Mouse (Mus musculus): ENCODE results near the gene Suds3. TPM values are rescaled to one million over a fixed set of nuclear protein-coding genes. Genes with fewer than 3 reads are reported as not detected.
A peak's percentile ranks its signal among the peaks of the same experiment; 100 is the strongest.

Gene Suds3
- polyA plus RNA-seq (2015; fragmentation: Nextera tagmentation; extraction: Ambion mirVana): 82.3 and 83.6 TPM in 2 replicates

GRCm38 (mm10) chr5:117115836-117116366 is at the start of gene Suds3:
TSS of gene Suds3 (minus strand) at chr5:117116113.
- no peaks in the 10 kb centered on the region for H3K9me3 ChIP-seq (replicated peaks; ENCODE audit: control insufficient read depth, low read length, poor library complexity, severe bottlenecking)
- peak within 1 kb of the TSS; percentile 93 for H3K27ac ChIP-seq (ENCODE audit: low read length)
- WGBS: under 1% methylated on average over 55 of the region's 59 CpGs

GRCm38 (mm10) chr5:117164923-117165322 is 49.0 kb upstream of the Suds3 start:
- Histone ChIP-seq H3K4me1 (ENCODE audit: control insufficient read depth, insufficient read depth, low read length) (no peaks in the 10 kb centered on the region), H3K4me2 (ENCODE audit: low read length) (no peak overlapping the region), H3K9me3 (replicated peaks; ENCODE audit: control insufficient read depth, low read length, poor library complexity, severe bottlenecking) (no peaks in the 10 kb centered on the region), H3K27me3 (ENCODE audit: control insufficient read depth, insufficient read depth, low read depth, low read length) (no peaks in the 10 kb centered on the region), H3K36me3 (ENCODE audit: control insufficient read depth, insufficient read depth, low read length) (no peaks in the 10 kb centered on the region), H3K9ac (ENCODE audit: low read depth, low read length) (no peak overlapping the region), H3K27ac (ENCODE audit: low read length) (no peak overlapping the region), H3K4me3 (ENCODE audit: low read depth, low read length) (no peak overlapping the region)
- WGBS: 66% methylated on average over 2 of the region's 2 CpGs
- ATAC-seq: no peak

More at GRCm38 (mm10) chr5:117115836-117116366, at the start of gene Suds3:
- peak; percentile 73 for ATAC-seq
- Histone ChIP-seq H3K9ac (ENCODE audit: low read depth, low read length) (peak within 1 kb of the TSS; percentile 91), H3K4me1 (ENCODE audit: control insufficient read depth, insufficient read depth, low read length) (peaks cover 17% of the 10 kb centered on the region), H3K4me2 (ENCODE audit: low read length) (peak within 1 kb of the TSS; percentile 91), H3K27me3 (ENCODE audit: control insufficient read depth, insufficient read depth, low read depth, low read length) (peaks cover 1% of the 10 kb centered on the region), H3K4me3 (ENCODE audit: low read depth, low read length) (peak within 1 kb of the TSS; percentile 91), H3K36me3 (ENCODE audit: control insufficient read depth, insufficient read depth, low read length) (0 out of 2 replicates have a peak, but pooled peaks cover 5% of the 10 kb centered on the region)

DNA sequence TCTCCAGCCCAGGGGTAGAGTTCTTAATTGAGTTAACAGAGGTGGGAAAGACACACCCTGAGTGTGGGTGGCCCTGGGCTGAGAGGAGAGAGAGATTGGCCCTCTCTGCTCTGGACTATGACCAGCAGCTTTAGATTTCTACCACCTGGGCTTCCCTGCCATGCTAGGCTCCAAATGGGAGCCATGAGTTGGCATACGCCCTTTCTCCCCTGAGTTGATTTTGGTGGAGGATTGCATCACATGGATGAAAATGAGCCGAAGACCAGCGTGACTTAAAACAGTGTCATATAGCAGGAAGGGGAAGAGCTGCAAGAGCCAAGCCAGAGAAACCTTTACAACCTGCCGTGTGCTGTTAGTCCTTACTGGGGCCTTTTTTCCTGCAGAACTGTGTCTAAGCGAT is 48.6 kb upstream of the Suds3 start:
- Histone ChIP-seq H3K27ac (ENCODE audit: low read length) (no peak overlapping the region), H3K36me3 (ENCODE audit: control insufficient read depth, insufficient read depth, low read length) (no peaks in the 10 kb centered on the region), H3K4me2 (ENCODE audit: low read length) (no peak overlapping the region), H3K4me1 (ENCODE audit: control insufficient read depth, insufficient read depth, low read length) (no peaks in the 10 kb centered on the region), H3K4me3 (ENCODE audit: low read depth, low read length) (no peak overlapping the region), H3K27me3 (ENCODE audit: control insufficient read depth, insufficient read depth, low read depth, low read length) (no peaks in the 10 kb centered on the region), H3K9ac (ENCODE audit: low read depth, low read length) (no peak overlapping the region), H3K9me3 (replicated peaks; ENCODE audit: control insufficient read depth, low read length, poor library complexity, severe bottlenecking) (no peaks in the 10 kb centered on the region)
- 84% methylated on average over 5 of the region's 5 CpGs for WGBS
- ATAC-seq: no peak

DNA sequence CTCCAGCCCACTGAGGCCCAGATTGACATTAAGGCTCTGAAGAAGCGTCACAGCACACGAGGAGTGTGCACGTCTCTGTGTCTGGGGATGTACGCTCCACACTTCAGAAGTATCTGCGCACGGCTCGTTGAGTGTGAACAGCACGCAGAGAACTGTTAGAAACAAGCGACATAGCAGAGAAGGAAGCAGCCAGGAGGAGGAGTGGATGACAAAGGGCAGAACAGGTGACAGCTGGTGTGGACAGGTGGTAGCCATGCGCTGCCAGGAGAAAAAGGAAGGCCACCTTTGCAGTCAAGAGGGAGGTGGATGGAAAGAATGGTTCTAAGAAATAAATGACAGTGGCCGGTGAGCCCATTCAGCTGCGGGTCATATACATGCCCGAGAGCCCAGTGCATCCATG is 47.9 kb upstream of the Suds3 start:
- H3K27ac ChIP-seq (ENCODE audit: low read length): no peak overlapping the region
- no peak overlapping the region for H3K4me2 ChIP-seq (ENCODE audit: low read length)
- H3K4me1 ChIP-seq (ENCODE audit: control insufficient read depth, insufficient read depth, low read length): no peaks in the 10 kb centered on the region
- no peaks in the 10 kb centered on the region for H3K36me3 ChIP-seq (ENCODE audit: control insufficient read depth, insufficient read depth, low read length)
- no peaks in the 10 kb centered on the region for H3K9me3 ChIP-seq (replicated peaks; ENCODE audit: control insufficient read depth, low read length, poor library complexity, severe bottlenecking)
- no peaks in the 10 kb centered on the region for H3K27me3 ChIP-seq (ENCODE audit: control insufficient read depth, insufficient read depth, low read depth, low read length)
- WGBS: 96% methylated on average over 13 of the region's 13 CpGs
- no peak for ATAC-seq
- no peak overlapping the region for H3K4me3 ChIP-seq (ENCODE audit: low read depth, low read length)
- H3K9ac ChIP-seq (ENCODE audit: low read depth, low read length): no peak overlapping the region

DNA sequence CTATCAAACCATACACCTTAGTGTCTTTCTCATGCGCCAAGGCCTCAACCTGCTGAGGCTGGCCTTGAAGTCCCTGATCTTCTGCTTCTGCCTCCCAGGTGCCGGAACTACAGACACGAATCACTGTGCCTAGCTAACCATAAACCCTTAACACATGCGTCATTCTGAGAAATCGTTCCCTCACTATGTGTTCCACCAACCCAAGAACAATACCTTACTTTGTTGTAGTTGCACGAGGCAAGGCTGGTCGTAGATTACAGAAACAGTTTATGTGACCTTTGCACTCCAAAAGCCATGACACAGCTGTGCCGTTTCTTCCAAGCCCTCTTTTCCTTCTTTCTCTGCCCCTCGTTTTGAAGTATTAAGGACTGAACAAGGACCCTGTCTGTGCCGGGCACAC is 44.6 kb upstream of the Suds3 start:
- Histone ChIP-seq H3K4me2 (ENCODE audit: low read length) (no peak overlapping the region), H3K27ac (ENCODE audit: low read length) (no peak overlapping the region), H3K36me3 (ENCODE audit: control insufficient read depth, insufficient read depth, low read length) (no peaks in the 10 kb centered on the region), H3K9me3 (replicated peaks; ENCODE audit: control insufficient read depth, low read length, poor library complexity, severe bottlenecking) (no peaks in the 10 kb centered on the region), H3K4me1 (ENCODE audit: control insufficient read depth, insufficient read depth, low read length) (no peaks in the 10 kb centered on the region), H3K9ac (ENCODE audit: low read depth, low read length) (no peak overlapping the region), H3K4me3 (ENCODE audit: low read depth, low read length) (no peak overlapping the region), H3K27me3 (ENCODE audit: control insufficient read depth, insufficient read depth, low read depth, low read length) (no peaks in the 10 kb centered on the region)
- no peak for ATAC-seq
- WGBS: 76% methylated on average over 10 of the region's 10 CpGs

DNA sequence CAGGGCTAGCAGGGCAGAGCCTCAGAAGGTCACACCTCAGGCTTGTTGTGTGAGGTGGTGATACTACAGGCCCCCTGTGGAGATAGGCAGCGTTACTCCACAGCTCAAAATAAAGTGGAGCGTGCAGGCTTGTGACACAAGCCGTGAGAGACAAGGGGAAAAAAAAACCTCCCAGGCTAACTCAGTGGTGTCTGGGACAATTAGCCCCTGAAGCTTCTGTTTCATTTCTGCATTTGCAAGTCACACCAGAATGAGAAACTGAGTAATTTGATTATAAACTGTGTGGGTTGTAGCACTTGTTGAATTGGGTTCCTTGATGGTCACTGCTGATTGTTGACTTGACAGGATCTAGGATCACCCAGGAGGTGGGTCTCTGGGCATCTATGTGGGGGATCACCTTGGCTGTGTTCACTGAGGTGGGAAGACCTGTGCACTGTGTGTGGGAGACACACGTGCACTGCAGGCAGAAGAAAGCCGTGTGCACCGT is 43.9 kb upstream of the Suds3 start:
- 55% methylated on average over 6 of the region's 6 CpGs for WGBS
- ATAC-seq: no peak

GRCm38 (mm10) chr5:117159326-117159725 is 43.4 kb upstream of the Suds3 start:
- no peak for ATAC-seq
- 69% methylated on average over 8 of the region's 8 CpGs for WGBS
- no peaks in the 10 kb centered on the region for H3K27me3 ChIP-seq (ENCODE audit: control insufficient read depth, insufficient read depth, low read depth, low read length)
- H3K4me1 ChIP-seq (ENCODE audit: control insufficient read depth, insufficient read depth, low read length): no peaks in the 10 kb centered on the region
- no peak overlapping the region for H3K4me2 ChIP-seq (ENCODE audit: low read length)
- H3K27ac ChIP-seq (ENCODE audit: low read length): no peak overlapping the region
- no peaks in the 10 kb centered on the region for H3K36me3 ChIP-seq (ENCODE audit: control insufficient read depth, insufficient read depth, low read length)
- H3K9me3 ChIP-seq (replicated peaks; ENCODE audit: control insufficient read depth, low read length, poor library complexity, severe bottlenecking): no peaks in the 10 kb centered on the region
- no peak overlapping the region for H3K9ac ChIP-seq (ENCODE audit: low read depth, low read length)
- H3K4me3 ChIP-seq (ENCODE audit: low read depth, low read length): no peak overlapping the region

More for the DNA sequence above, 43.9 kb upstream of the Suds3 start:
- H3K4me2 ChIP-seq (ENCODE audit: low read length): no peak overlapping the region
- no peaks in the 10 kb centered on the region for H3K27me3 ChIP-seq (ENCODE audit: control insufficient read depth, insufficient read depth, low read depth, low read length)
- no peak overlapping the region for H3K9ac ChIP-seq (ENCODE audit: low read depth, low read length)
- H3K9me3 ChIP-seq (replicated peaks; ENCODE audit: control insufficient read depth, low read length, poor library complexity, severe bottlenecking): no peaks in the 10 kb centered on the region
- H3K4me3 ChIP-seq (ENCODE audit: low read depth, low read length): no peak overlapping the region
- H3K27ac ChIP-seq (ENCODE audit: low read length): no peak overlapping the region
- H3K4me1 ChIP-seq (ENCODE audit: control insufficient read depth, insufficient read depth, low read length): no peaks in the 10 kb centered on the region
- H3K36me3 ChIP-seq (ENCODE audit: control insufficient read depth, insufficient read depth, low read length): no peaks in the 10 kb centered on the region

DNA sequence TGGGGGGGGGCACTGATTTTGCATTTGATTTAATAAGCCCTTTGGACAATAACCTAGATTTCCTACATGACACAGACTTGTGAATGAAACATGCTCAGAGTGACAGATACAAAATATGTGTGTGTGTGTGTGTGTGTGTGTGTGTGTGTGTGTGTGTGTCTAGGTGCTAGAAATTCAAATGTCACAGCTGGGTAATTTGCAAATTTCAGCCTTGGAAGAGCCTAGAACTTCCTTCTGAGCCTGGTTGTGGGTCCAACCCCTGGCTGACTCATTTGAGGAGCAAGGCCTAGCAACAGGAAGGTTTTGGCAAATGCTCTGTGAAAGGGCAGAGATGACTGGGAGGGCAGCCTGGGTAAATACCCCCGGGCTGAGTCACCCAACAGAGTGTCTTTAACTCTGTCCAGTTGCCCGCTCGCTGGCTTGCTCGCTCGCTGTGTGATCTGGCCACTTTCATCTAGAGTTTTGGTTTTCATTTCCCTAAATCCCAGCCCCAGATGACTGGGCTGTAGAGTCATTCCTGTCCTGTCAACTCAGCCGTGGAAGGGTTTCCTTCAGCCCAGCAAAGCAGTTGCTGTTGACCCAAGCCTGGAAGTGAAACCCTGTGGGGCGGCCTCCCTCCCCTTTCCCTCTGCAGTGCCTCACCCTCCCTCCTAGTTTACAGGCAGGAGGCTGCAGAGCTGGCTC is 42.6 kb upstream of the Suds3 start:
- Histone ChIP-seq H3K27ac (ENCODE audit: low read length) (no peak overlapping the region), H3K36me3 (ENCODE audit: control insufficient read depth, insufficient read depth, low read length) (no peaks in the 10 kb centered on the region), H3K4me3 (ENCODE audit: low read depth, low read length) (no peak overlapping the region), H3K27me3 (ENCODE audit: control insufficient read depth, insufficient read depth, low read depth, low read length) (no peaks in the 10 kb centered on the region), H3K4me2 (ENCODE audit: low read length) (no peak overlapping the region), H3K4me1 (ENCODE audit: control insufficient read depth, insufficient read depth, low read length) (no peaks in the 10 kb centered on the region), H3K9me3 (replicated peaks; ENCODE audit: control insufficient read depth, low read length, poor library complexity, severe bottlenecking) (no peaks in the 10 kb centered on the region; the same call in 1 of the 2 replicates), H3K9ac (ENCODE audit: low read depth, low read length) (no peak overlapping the region)
- WGBS: 77% methylated on average over 7 of the region's 7 CpGs
- ATAC-seq: no peak

GRCm38 (mm10) chr5:117153527-117154091 is 37.7 kb upstream of the Suds3 start:
- Histone ChIP-seq H3K27ac (ENCODE audit: low read length) (no peak overlapping the region), H3K27me3 (ENCODE audit: control insufficient read depth, insufficient read depth, low read depth, low read length) (no peaks in the 10 kb centered on the region), H3K9ac (ENCODE audit: low read depth, low read length) (no peak overlapping the region), H3K4me1 (ENCODE audit: control insufficient read depth, insufficient read depth, low read length) (no peaks in the 10 kb centered on the region), H3K4me3 (ENCODE audit: low read depth, low read length) (no peak overlapping the region), H3K36me3 (ENCODE audit: control insufficient read depth, insufficient read depth, low read length) (no peaks in the 10 kb centered on the region), H3K9me3 (replicated peaks; ENCODE audit: control insufficient read depth, low read length, poor library complexity, severe bottlenecking) (no peaks in the 10 kb centered on the region; the same call in 1 of the 2 replicates), H3K4me2 (ENCODE audit: low read length) (no peak overlapping the region)
- ATAC-seq: no peak; the same call in 1 of the 2 replicates
- 78% methylated on average over 15 of the region's 15 CpGs for WGBS

All from midbrain, embryonic 16.5 days (tissue).